Mouse (Mus musculus) c-Kit-positive CD71-positive TER-119-positive erythroid progenitor cells, embryonic 14.5 days (primary cell): ENCODE measurements around the gene Raet1e.
"Not testable (repeated sequence)": the region's sequence is repeated elsewhere in the genome, so short reads cannot be mapped to it uniquely, and the experiment has no call there.

Source experiments
- DNase-seq: peaks from one replicate; pipeline ENCODE4 v3.0.0-alpha.2; 2013; ENCODE audit warnings: low spot score

Gene Raet1e

DNA sequence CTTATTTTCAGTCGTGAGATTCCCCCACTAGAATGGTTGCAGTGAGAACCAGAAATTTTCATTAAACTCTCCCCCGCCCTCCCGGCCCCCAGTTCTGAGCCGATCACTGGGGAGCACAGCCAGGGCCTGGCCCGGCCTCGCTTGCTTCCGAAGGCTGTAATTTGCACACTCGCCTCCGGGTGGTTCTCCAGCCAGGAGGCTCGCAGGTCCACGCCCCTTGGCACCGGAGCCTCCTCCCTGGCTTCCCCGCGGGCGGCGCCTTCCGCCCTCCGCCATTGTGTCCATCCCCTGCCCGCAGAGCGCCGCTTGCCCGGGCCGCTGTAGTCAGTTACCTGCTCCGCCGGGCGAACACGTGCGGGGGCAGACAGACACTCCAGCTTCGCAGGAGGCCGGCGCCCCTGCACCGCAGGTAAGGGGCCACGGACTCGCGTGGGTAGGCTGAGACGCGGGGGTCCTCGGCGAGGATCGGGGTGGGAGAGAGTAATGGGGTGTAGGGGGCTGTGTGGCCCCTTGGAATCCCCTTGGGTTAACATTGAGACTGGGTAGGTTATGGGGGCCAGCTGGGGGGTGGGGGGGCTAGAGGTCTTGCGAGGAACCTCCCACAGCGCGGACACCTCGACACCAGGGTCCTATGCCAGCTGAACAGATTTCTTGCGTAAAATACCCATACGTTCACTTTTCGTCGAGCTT lies at the start of gene Raet1e, which contains the start of gene H60b:
Raet1e (plus strand) TSS at position 260 of the 690 bp plus-strand sequence.
H60b (plus strand) TSS at position 277 of the 690 bp plus-strand sequence.
- DNase-seq = not testable (repeated sequence)

DNA sequence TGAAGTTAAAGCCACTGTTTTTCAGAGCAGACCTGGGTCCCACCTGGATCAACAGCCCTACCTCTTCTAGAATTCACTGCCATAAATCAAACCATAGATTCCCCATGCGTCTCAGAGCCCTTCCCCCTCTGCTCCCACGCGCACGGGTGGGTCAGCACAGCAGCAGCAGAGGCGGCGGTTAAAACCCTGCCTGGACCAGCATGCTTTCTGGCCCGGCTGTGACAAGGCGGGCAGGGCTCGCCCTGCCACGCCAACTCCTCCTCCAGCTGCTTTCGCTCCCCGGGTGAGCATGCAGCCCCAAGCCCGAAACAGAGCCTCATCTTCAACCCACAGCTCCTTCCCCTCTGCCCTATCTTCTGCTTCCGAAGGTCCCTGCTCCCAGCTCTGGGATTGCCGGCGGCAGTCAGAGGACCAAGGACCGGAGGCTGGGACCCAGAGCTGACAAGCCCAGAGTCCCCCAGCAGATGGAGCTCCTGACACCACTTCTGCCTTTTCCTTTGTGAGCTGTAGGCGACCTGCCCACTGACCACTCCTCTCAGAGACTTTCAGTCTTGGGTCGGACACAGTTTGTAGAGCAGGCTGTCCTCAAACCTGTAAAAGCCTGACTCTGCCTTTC lies 17.6 kb upstream of the Raet1e start:
- no peak for DNase-seq

DNA sequence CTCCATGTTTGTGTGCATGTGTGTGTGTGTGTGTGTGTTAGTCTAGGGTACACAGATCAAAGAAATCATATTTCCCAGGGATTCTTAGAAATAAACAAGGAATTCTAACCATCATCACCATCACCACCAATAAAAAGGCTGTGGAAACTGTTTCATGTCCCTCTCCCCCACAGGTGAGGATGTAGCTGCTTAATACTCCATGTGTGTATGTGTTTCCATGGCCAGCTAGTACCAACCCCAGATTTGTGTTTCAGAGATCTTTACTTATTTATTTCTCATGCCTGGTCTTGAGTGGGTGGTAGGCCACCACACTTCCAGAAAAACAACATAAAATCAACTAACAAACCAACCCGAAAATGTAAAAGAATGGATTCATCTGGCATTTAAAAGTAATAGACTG lies 16.2 kb upstream of the Raet1e start:
- peak; percentile 77 for DNase-seq

GRCm38 (mm10) chr10:22142926-22143325 lies 15.4 kb upstream of the Raet1e start:
- DNase-seq = no peak

DNA sequence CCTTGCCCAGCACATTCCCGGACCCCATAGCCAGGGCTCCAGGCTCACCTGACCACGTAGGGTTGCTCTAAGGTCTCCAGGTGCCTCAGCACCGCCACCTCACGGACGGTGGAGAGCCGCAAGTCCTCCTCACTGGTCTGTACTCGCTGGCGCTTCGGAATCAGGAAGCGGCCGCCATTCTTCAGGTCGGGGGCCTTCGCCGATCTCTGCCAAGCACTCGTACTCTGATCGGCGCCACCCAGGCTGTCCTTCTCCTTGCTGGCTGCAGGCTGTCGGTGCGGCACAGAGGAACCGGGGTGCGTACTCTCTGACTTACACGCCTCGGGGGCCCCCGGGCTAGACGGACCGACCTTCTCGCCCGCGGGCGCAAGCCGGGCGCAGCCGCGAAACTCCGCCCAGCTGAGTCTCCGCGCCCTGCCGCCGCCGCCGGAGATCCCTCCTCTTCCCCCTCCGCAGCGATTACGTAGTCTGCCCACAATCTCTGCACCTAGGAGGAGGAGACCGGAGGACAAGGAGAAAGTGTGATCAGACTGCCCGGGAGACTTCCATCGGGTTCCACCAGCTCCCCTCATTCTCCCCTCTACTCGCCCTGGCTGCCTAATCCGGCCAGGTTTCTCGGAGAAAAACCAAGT lies 9.8 kb upstream of the Raet1e start:
- DNase-seq = no peak

DNA sequence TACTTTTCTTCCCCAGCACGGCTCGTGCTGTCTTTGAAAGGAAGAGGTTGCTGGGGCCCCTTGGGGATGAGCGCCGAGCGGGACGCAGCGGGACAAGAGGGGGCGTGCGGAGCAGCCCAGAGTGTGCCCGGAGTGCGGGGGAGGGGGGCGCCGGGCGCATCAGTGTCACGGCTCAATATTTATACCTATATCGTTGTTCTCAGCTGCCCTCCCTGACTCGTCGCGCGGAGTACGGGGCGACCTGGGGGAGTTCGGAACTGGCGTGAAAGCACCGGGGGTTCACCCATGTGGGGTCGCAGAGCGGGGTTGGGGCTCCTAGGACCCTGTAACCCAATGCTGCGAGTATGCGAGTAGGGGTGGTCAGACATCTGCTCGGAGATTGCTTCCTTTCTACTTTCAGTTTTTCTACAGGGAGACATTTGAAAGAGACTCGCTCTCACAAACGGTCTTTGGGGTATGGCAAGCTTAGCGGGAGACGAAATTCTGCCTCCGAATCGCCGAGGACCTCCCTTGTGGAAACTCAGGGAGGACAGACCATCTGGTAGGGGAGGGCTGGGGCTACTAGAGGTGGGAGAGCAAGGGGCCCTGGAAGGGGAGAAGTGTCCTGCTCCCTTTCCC lies 9.2 kb upstream of the Raet1e start, which contains the start of gene E030030I06Rik:
E030030I06Rik (minus strand) TSS at position 198 of the 618 bp plus-strand sequence.
- no peak for DNase-seq

- DNase-seq = no peak
These were observed 8.5 kb upstream of the Raet1e start for GRCm38 (mm10) chr10:22149691-22150465.

GRCm38 (mm10) chr10:22150593-22150992 lies 7.8 kb upstream of the Raet1e start:
- DNase-seq = no peak

DNA sequence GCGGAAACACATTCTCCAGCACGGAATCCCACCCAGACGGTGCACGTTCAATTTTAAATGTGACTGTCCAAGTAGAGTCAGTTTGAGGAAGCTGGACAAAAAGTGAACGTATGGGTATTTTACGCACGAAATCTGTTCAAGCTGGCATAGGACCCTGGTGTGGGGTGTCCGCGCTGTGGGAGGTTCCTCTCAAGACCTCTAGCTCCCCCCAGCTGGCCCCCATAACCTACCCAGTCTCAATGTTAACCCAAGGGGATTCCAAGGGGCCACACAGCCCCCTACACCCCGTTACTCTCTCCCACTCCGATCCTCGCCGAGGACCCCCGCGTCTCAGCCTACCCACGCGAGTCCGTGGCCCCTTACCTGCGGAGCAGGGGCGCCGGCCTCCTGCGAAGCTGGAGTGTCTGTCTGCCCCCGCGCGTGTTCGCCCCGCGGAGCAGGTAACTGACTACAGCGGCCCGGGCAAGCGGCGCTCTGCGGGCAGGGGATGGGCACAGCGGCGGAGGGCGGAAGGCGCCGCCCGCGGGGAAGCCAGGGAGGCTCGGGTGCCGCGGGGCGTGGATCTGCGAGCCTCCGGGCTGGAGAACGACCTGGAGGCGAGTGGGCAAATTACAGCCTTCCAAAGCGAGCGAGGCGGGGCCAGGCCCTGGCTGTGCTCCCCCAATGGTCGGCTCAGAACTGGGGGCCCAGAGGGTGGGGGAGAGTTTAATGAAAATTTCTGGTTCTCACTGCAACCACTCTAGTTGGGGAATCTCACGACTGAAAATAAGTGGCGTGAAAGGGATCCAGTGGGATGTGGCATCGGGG lies 7.1 kb upstream of the Raet1e start:
- DNase-seq = not testable (repeated sequence)

GRCm38 (mm10) chr10:22151863-22152640 lies 6.3 kb upstream of the Raet1e start:
- not testable (repeated sequence) for DNase-seq

GRCm38 (mm10) chr10:22153147-22153690 lies 5.2 kb upstream of the Raet1e start:
- not testable (repeated sequence) for DNase-seq

GRCm38 (mm10) chr10:22154127-22154526 lies 4.2 kb upstream of the Raet1e start:
- not testable (repeated sequence) for DNase-seq

DNA sequence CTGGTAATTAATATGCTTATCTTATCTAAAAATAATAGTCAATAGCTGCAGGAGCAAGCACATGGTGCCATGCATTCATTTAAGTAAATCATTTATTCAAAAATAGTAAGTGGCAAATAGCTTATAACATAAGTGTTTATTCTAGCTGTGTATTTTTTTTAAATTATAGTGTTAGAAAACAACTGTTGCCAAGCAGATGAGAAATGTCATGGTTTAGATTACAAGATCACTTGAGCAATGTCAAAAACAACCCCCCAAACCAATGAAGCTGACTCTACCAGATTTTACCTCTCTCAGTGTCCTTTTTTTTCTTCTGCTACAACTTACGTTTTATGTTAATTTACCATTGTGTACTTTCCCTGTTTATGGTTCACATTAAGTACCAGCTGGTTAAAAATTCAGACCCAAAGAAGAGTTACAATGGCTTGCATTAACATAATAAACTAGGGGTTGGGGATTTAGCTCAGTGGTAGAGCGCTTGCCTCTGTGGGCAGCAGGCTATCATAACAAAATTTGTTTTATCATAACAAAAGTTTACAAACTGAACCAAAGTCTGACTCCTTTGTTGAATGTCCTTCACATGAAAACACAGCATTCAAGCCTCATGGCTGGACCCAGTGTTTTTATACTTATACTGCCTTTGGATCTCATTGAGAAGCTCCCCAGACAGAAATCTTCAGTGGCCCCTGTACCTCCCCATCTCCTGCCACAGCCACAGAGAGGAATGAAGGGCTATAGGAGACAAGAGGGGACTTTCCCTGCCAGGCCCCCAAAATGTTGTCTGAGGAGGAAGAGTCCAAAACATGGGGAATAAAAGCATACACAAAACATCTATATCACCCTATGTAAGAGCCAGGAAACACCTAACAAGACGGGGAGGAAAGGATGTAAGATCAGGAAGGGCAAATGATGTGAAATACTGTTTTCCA lies 3.2 kb upstream of the Raet1e start:
- no peak for DNase-seq

DNA sequence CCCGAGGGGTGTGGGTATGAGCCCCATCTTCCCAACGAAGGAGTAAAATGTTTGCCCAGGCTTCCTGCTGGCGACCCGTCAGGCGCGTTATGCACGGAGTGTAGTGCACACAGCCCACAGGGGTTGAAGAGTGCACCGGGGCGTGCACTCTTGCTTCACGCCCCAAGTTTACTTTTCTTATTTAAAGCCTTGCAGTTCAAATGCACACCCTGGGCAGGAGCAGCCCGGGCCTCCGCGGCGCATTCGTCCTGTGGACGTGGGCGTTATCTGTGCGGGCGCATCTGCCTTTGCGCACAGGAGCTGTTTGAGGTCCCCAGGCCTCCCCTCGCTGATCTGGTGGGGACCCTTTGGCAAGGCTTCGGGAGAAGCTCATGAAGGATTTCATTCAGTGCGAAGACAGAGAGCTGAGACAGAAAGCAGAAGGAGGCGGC lies 777 bp downstream of the Raet1e start:
- no peak for DNase-seq

DNA sequence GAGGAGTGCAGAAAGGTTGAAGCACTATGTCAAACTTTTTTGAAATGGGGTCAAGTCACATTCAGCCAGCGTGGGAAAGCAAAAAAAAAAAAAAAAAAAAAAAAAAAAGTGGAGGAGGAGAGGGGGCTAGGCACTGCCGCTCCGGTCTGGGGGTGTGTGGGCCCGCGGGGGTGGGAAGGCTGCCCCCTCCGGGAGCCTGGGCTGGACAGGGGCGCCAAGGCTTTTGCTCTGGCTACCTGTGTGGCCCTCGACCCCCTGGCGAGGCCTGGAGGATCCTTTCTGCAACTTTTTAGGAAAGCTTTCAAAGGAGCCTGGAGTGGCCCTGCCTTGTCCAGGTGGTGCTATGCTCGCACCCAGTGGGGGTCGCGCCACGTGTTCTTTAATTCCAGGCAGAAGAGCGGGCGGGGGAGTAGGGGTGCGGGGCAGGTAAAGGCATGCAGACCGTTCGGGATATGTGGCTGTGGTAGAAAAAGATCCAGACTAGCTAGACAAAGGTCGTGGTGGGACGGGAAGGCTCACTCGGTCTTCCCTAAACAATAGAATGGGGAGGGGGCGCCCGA lies 1.3 kb downstream of the Raet1e start:
- DNase-seq = no peak

DNA sequence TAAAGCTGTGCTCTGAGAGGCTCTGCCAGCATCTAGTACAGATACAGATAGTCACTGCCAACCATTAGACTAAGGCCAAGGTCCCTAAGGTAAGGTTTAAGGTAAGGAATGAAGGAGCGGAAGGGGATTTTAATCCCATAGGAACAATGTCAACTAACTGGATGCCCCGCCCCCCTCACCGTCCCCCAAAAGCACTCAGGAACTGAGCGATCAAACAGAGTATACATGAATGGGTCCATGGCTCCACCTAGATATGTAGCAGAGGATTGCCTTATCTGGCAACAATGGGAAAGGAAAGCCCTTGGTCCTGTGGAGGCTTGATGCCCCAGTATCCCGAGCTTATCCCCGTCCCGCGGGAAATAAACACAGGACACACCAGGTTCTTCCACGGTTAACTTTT lies 4.9 kb downstream of the Raet1e start:
- DNase-seq = not testable (repeated sequence)

GRCm38 (mm10) chr10:22163705-22164583 lies 5.6 kb downstream of the Raet1e start:
- DNase-seq = not testable (repeated sequence)
